Mouse (Mus musculus) kidney, postnatal 14 days (tissue): ENCODE data around the gene Pitx3.
"Not testable (repeated sequence)": the region's sequence is repeated elsewhere in the genome, so short reads cannot be mapped to it uniquely, and the experiment has no call there.

ENCODE experiments used
- DNase-seq: peaks from one replicate; pipeline ENCODE4 v3.0.0; 2022; ENCODE audit warnings: mixed read lengths

Pitx3 gene

GRCm38 (mm10) chr19:46147511-46148371 is at the start of gene Pitx3:
TSS of gene Pitx3 (minus strand) at chr19:46148326.
- peak; percentile 28 for DNase-seq

DNA sequence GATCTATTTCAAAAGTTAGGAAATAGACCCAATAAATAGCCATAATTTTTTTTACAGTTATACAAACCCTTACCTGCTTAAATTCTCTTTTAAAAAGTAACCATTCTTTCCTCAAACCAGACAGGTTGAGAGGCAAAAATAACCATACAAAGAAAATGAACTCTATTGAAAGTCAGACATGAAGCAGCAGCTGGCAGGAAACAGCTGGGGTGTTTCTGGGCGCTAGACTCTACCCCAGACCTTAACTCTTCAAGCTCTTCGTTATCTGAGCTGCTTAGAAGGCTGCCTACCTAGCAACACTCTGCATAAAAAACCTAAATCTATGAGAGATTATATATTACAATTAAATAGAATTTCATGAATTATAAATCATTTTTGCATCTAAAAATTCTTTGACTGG is 39.1 kb upstream of the Pitx3 start:
- no peak for DNase-seq

DNA sequence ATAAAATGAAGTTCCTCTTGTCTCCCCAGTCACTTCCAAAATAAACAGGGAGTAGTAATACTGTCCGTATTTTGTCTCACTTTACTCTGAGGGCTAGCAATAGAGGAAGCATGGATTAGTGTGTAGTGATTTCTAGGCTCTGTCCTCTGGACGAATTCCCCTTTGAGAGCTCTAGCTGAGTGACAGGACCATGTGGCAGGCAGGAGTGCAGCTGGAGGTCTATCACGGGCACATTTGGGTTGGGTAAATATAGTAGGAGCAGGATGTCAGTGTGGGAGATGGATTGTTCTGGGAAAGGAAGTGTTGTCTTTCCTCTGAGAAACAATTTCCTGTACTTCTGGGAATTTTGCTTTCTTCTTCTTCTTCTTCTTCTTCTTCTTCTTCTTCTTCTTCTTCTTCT is 38.5 kb upstream of the Pitx3 start:
- peak; percentile 28 for DNase-seq

DNA sequence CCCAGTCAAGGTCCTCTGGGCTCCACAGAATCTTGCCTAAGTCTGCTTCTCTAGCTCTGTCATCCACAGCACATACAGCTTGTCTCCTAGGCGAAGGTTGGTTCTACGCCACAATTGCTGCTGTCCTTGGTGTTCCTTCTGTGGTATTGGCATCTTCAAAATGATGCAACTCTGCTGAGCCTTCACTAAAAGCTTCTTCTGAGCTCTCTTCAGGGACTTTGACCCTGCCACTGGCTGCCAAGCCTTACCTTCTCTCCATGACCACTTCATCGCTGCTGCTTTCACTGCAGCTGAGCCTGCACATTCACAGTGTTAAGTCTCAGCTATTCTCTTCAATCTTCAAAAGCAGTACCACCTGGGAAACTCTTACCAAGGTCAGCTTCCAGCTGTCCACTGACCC is 34.1 kb upstream of the Pitx3 start:
- DNase-seq, result peak; percentile 54

- no peak for DNase-seq
These were observed 32.1 kb upstream of the Pitx3 start for GRCm38 (mm10) chr19:46180274-46180673.

DNA sequence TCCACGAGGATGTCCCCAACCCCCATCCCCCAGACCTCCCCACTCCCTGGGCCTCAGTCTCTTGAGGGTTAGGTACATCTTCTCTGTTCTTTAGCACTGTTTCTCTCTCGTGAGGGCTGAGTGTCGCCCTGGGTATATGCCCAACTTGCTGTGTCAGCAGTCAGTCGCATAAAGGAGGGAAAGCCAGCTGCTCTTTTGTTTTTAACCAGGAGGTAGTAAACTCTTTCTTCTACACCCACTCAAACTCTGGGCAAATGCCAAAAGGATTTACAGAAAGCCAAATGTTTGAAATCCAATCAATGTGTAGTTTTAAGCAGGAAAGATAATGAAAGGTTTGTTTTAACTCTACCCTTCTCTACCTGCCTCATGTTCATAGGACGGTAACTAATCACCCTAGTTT is 28.9 kb upstream of the Pitx3 start:
- DNase-seq, result no peak

DNA sequence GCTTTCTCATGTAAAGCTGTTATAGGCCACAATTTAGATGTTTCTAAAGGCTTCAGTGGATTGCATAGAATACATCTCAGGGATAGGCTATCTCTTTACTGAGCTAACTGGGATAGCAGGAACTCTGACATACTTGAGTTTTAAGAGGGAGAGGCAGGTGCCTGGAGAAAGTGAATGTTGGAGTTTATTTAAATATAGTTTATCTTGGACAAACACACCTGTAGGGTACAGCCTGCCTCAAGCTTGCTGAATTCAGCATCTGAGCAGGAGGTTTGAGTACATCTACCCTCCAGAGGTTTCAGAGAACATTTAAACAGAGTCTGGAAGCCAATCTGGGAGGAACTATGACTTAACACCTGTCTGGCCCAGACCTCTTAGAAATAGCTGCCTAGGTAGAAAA is 27.0 kb upstream of the Pitx3 start:
- DNase-seq, result no peak

- DNase-seq, result no peak
These were observed 24.4 kb upstream of the Pitx3 start for GRCm38 (mm10) chr19:46172541-46172940.

GRCm38 (mm10) chr19:46169913-46170312 is 21.8 kb upstream of the Pitx3 start:
- no peak for DNase-seq

GRCm38 (mm10) chr19:46169396-46169795 is 21.3 kb upstream of the Pitx3 start:
- no peak for DNase-seq

- DNase-seq, result not testable (repeated sequence)
These were observed 19.0 kb upstream of the Pitx3 start for GRCm38 (mm10) chr19:46167169-46167568.

DNA sequence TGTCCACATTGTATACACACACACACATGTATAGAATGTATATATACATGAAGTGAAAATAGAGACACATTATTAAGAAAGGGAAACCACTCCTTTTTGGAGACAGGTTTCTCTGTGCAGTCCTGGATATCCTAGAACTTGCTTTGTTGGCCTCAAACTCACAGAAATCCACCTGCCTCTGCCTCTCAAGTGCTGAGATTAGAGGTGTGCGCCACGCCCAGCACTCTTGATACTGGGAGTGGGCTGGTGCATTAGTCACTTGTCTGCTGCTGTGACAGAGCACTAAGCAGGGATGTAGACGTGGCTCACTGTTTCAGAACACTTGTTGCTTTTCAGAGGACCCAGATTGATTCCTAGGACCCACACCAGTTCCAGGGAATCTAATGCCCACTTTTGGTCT is 17.8 kb upstream of the Pitx3 start:
- no peak for DNase-seq

- peak; percentile 96 for DNase-seq
These were observed 4.1 kb upstream of the Pitx3 start, which contains the start of gene Gbf1 for GRCm38 (mm10) chr19:46152127-46152803. TSS of gene Gbf1 (plus strand) at chr19:46152509.

DNA sequence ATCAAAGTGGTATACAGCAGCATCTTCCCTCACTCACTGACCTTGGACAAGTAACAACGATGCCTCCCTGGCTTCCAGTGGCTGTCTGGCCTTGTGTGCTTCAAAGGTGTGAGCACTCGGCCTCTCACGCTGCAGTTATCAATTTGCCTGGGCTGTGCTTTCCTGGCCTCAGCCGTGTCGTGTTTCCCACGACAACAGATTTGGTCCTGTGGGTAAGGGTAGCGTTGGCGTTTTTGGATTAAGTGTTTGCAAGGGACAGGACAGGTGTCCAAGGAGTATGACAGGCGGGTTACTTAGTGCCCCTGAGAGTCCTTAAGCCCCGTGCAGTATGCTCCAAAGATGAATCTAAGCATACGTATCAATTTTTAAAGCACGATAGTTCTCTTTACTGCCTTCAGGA is 965 bp upstream of the Pitx3 start:
- no peak for DNase-seq

GRCm38 (mm10) chr19:46148372-46148760 is 240 bp upstream of the Pitx3 start:
- peak; percentile 92 for DNase-seq

GRCm38 (mm10) chr19:46141091-46141490 is 7.0 kb downstream of the Pitx3 start:
- no peak for DNase-seq

- DNase-seq, result no peak
These were observed 7.8 kb downstream of the Pitx3 start for GRCm38 (mm10) chr19:46140324-46140723.

- peak; percentile 67 for DNase-seq
These were observed 11.2 kb downstream of the Pitx3 start for GRCm38 (mm10) chr19:46136639-46137580.

GRCm38 (mm10) chr19:46135789-46136638 is 12.1 kb downstream of the Pitx3 start:
- peak; percentile 75 for DNase-seq

GRCm38 (mm10) chr19:46135297-46135696 is 12.8 kb downstream of the Pitx3 start:
- peak; percentile 93 for DNase-seq

- no peak for DNase-seq
These were observed 15.5 kb downstream of the Pitx3 start for GRCm38 (mm10) chr19:46132577-46132976.
